Mouse (Mus musculus): ENCODE measurements at regions not wholly inside any gene's neighbourhood (a gene's known extent, or its start where the extent isn't known, plus 50 kb on each side); places are given as distances from the start of the nearest gene placed in this dataset.

GRCm38 (mm10) chr5:51752024-51752423 lies 184.5 kb upstream of the Ppargc1a start:
- TF ChIP-seq CTCF (IDR thresholded peaks at IDR 0.05; ENCODE audit: low read depth, low read length) (no peak), POLR2A (IDR thresholded peaks at IDR 0.05; ENCODE audit: extremely low read depth, insufficient read depth, low read length) (no peak)
